Mouse (Mus musculus) limb, embryonic 15.5 days (tissue): ENCODE data around the gene Slc8a3. TPM values are rescaled to one million over a fixed set of nuclear protein-coding genes. Genes with fewer than 3 reads are reported as not detected.

ENCODE experiments used
- ATAC-seq: fragments of 200-750 bp; cut with Nextera tagmentation; 2 replicates; pipeline ENCODE4 v1.8.0; 2017; ENCODE audit warnings: low read depth, moderate TSS enrichment; ENCODE audit not compliant: insufficient number of reproducible peaks, low FRiP score, low TSS enrichment
- H3K27ac ChIP-seq: fragments of 300-500 bp; sonication (generic); 2 replicates; pipeline ENCODE4 v1.5.1; 2015; ENCODE audit warnings: moderate library complexity, mild to moderate bottlenecking, inconsistent platforms
- H3K27me3 ChIP-seq: fragments of 300-500 bp; sonication (generic); 2 replicates; pipeline ENCODE4 v1.6.1; 2015; ENCODE audit warnings: inconsistent platforms
- H3K36me3 ChIP-seq: fragments of 300-500 bp; sonication (generic); 2 replicates; pipeline ENCODE4 v1.6.1; 2015; ENCODE audit warnings: inconsistent platforms
- H3K4me1 ChIP-seq: fragments of 300-500 bp; sonication (generic); 2 replicates; pipeline ENCODE4 v1.6.1; 2015; ENCODE audit warnings: inconsistent platforms
- H3K4me2 ChIP-seq: fragments of 300-500 bp; sonication (generic); 2 replicates; pipeline ENCODE4 v1.6.1; 2015; ENCODE audit warnings: mild to moderate bottlenecking, inconsistent platforms
- H3K4me3 ChIP-seq: fragments of 300-500 bp; sonication (generic); 2 replicates; pipeline ENCODE4 v1.5.1; 2015; ENCODE audit warnings: mild to moderate bottlenecking, inconsistent platforms
- H3K9ac ChIP-seq: fragments of 300-500 bp; sonication (generic); 2 replicates; pipeline ENCODE4 v1.6.1; 2015; ENCODE audit warnings: inconsistent platforms
- H3K9me3 ChIP-seq: fragments of 300-500 bp; sonication (generic); 2 replicates; pipeline ENCODE4 v1.6.1; 2016; ENCODE audit warnings: inconsistent platforms
- WGBS: fragments of 180-500 bp; shearing (Covaris S2); methylation state at CpG from one replicate; pipeline ENCODE4 v1.1.7; 2015; 5-methylcytosine and 5-hydroxymethylcytosine counted together
- polyA plus RNA-seq: library from polyadenylated mRNA; unstranded; fragments of >200 nt; fragmentation: Nextera tagmentation; extraction: Ambion mirVana; gene quantifications from 2 replicates; pipeline ENCODE4 v1.2.1, GENCODE M21; 2015

The Slc8a3 gene
- polyA plus RNA-seq, 1 experiment from 2014 or later, result 3.5 TPM

DNA sequence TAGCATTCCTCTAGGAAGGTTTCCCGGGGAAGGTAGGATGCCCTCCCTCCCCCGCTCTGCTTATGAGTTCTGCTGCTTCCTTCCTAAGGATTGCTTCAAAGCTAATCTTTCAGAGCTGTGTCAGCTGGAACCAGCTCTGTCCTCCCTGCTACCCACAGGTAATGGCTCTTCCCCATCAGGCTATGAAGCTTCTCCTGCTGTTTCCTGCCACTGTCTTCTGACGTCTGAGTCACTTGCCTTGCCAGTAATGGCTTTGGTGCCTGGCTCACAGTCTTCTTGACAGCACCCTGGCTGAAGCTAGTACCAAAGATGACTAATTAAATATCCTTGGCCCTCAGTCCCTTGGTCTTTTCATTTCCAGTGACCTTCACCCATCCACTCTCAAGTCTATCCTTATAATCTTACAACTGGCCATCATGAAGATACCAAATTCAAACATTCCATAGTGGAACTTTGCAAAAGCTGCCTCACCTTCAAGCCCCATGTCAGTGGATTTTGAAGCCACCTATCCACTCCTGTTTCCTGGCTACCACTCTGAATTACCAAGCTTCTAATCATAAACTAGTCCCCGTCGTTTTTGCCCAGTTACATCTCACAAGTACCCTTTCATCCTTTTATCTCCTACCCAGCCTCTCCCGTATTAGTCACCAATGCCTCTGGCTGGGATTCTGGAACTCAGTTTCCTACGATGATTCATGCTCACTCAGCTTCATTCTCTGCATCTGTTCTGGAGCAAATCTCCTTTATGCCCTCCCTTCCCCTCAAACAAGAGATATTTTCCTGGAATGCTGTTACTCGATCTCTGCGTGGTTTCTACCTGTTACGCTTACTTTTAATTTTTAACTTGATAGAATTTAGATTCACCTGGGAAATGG, 97.3 kb downstream of the Slc8a3 start:
- WGBS, result 85% methylated on average over 10 of the region's 10 CpGs
- no peak for ATAC-seq
- H3K27ac ChIP-seq, result no peak overlapping the region

GRCm38 (mm10) chr12:81233746-81234380, 99.1 kb downstream of the Slc8a3 start:
- H3K36me3 ChIP-seq, result no peaks in the 10 kb centered on the region
- H3K4me2 ChIP-seq, result no peak overlapping the region
- H3K27me3 ChIP-seq, result no peaks in the 10 kb centered on the region
- no peaks in the 10 kb centered on the region for H3K4me1 ChIP-seq
- no peaks in the 10 kb centered on the region for H3K9me3 ChIP-seq
- ATAC-seq, result no peak
- H3K9ac ChIP-seq, result no peak overlapping the region
- H3K27ac ChIP-seq, result no peak overlapping the region
- no peak overlapping the region for H3K4me3 ChIP-seq
- 86% methylated on average over 1 of the region's 1 CpGs for WGBS

More for the DNA sequence above, 97.3 kb downstream of the Slc8a3 start:
- no peak overlapping the region for H3K4me2 ChIP-seq
- H3K9me3 ChIP-seq, result no peaks in the 10 kb centered on the region
- no peak overlapping the region for H3K9ac ChIP-seq
- H3K27me3 ChIP-seq, result no peaks in the 10 kb centered on the region
- H3K4me3 ChIP-seq, result no peak overlapping the region
- no peaks in the 10 kb centered on the region for H3K4me1 ChIP-seq
- no peaks in the 10 kb centered on the region for H3K36me3 ChIP-seq

DNA sequence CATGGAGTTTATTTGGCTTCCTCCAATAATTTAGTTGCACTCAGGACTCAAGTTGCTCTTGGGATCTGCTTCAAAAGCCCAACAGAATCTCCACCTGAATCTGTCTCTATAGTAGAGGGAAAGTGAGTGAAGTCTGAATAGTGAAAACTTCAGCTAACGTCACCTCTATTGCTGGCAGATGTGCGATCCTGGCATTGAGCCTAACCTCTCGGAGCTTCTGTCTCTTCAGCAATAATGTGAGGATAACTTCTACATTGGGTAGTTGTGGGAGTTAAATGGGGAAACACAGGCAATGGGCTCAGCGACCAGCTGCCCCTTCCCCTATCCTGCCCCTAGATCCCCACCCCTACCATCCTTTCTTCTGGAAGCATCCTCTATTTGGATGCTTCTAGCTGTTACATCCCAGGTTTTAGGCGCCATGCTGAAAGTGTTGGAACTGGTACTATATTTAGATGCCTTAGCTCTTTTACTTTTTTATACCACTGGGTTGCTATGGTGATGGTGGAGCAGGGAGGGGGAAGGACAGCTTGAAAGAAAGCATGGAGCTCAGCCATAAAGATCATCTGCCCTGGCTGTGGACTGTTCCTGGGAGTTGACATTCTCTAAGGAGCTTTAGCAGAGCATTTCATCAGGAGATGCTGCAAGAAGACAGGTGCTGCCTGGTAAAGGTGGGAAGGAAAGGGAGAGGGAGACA, 105.1 kb downstream of the Slc8a3 start:
- Histone ChIP-seq H3K27me3 (no peaks in the 10 kb centered on the region), H3K4me1 (no peaks in the 10 kb centered on the region; the same call in 1 of the 2 replicates), H3K4me3 (no peak overlapping the region), H3K9me3 (no peaks in the 10 kb centered on the region), H3K4me2 (no peak overlapping the region), H3K27ac (no peak overlapping the region), H3K9ac (no peak overlapping the region), H3K36me3 (no peaks in the 10 kb centered on the region)
- 59% methylated on average over 5 of the region's 5 CpGs for WGBS
- no peak for ATAC-seq

GRCm38 (mm10) chr12:81226590-81226989, 106.4 kb downstream of the Slc8a3 start:
- Histone ChIP-seq H3K4me3 (no peak overlapping the region), H3K9me3 (no peaks in the 10 kb centered on the region), H3K27me3 (no peaks in the 10 kb centered on the region), H3K9ac (no peak overlapping the region), H3K36me3 (no peaks in the 10 kb centered on the region), H3K4me2 (no peak overlapping the region), H3K4me1 (no peaks in the 10 kb centered on the region; the same call in 1 of the 2 replicates), H3K27ac (no peak overlapping the region)
- ATAC-seq, result no peak
- 53% methylated on average over 3 of the region's 3 CpGs for WGBS

GRCm38 (mm10) chr12:81225966-81226577, 106.9 kb downstream of the Slc8a3 start:
- ATAC-seq, result no peak
- Histone ChIP-seq H3K9me3 (no peaks in the 10 kb centered on the region), H3K27ac (no peak overlapping the region), H3K36me3 (no peaks in the 10 kb centered on the region), H3K9ac (no peak overlapping the region), H3K4me2 (no peak overlapping the region), H3K27me3 (no peaks in the 10 kb centered on the region), H3K4me3 (no peak overlapping the region), H3K4me1 (no peaks in the 10 kb centered on the region; the same call in 1 of the 2 replicates)
- 28% methylated on average over 6 of the region's 6 CpGs for WGBS

DNA sequence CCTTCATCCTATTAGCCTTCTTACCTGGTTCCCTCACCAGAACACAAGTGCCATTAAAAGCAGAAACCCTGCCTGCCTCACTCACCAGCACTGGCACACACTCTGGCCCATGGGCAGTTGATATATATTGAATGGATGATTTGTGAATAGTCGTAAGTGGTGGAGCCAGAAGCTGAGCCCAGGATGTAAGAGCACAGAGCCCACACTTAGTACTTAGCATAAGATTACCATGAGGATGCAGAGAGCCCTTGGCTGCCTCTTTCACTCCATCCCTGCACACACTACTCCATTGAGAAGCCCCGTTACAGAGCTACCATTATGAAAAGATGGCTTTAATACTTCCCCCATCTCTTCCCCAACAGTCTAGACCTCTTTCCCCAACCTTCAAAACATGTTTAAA, 108.1 kb downstream of the Slc8a3 start:
- Histone ChIP-seq H3K36me3 (no peaks in the 10 kb centered on the region), H3K4me3 (no peak overlapping the region), H3K4me1 (no peaks in the 10 kb centered on the region; the same call in 1 of the 2 replicates), H3K27me3 (no peaks in the 10 kb centered on the region), H3K9me3 (no peaks in the 10 kb centered on the region), H3K9ac (no peak overlapping the region), H3K4me2 (no peak overlapping the region), H3K27ac (peak overlapping the region; percentile 9; the same call in 1 of the 2 replicates)
- WGBS, result 65% methylated on average over 2 of the region's 2 CpGs
- ATAC-seq, result no peak

GRCm38 (mm10) chr12:81223276-81223675, 109.7 kb downstream of the Slc8a3 start:
- Histone ChIP-seq H3K36me3 (no peaks in the 10 kb centered on the region), H3K9me3 (no peaks in the 10 kb centered on the region), H3K9ac (no peak overlapping the region), H3K4me3 (no peak overlapping the region), H3K4me1 (no peaks in the 10 kb centered on the region; the same call in 1 of the 2 replicates), H3K27ac (no peak overlapping the region), H3K27me3 (no peaks in the 10 kb centered on the region), H3K4me2 (no peak overlapping the region)
- no peak for ATAC-seq
- WGBS, result 65% methylated on average over 2 of the region's 2 CpGs

GRCm38 (mm10) chr12:81219339-81219738, 113.6 kb downstream of the Slc8a3 start:
- Histone ChIP-seq H3K27ac (no peak overlapping the region), H3K36me3 (no peaks in the 10 kb centered on the region), H3K27me3 (no peaks in the 10 kb centered on the region), H3K9ac (no peak overlapping the region), H3K9me3 (no peaks in the 10 kb centered on the region), H3K4me2 (no peak overlapping the region), H3K4me3 (no peak overlapping the region), H3K4me1 (no peaks in the 10 kb centered on the region)
- no peak for ATAC-seq
- 58% methylated on average over 4 of the region's 4 CpGs for WGBS

GRCm38 (mm10) chr12:81208559-81208958, 124.4 kb downstream of the Slc8a3 start:
- ATAC-seq, result no peak
- WGBS, result 49% methylated on average over 2 of the region's 2 CpGs
- H3K9me3 ChIP-seq, result no peaks in the 10 kb centered on the region
- H3K9ac ChIP-seq, result no peak overlapping the region
- H3K4me1 ChIP-seq, result no peaks in the 10 kb centered on the region
- H3K4me2 ChIP-seq, result no peak overlapping the region
- no peak overlapping the region for H3K4me3 ChIP-seq
- no peak overlapping the region for H3K27ac ChIP-seq
- no peaks in the 10 kb centered on the region for H3K27me3 ChIP-seq
- H3K36me3 ChIP-seq, result no peaks in the 10 kb centered on the region

DNA sequence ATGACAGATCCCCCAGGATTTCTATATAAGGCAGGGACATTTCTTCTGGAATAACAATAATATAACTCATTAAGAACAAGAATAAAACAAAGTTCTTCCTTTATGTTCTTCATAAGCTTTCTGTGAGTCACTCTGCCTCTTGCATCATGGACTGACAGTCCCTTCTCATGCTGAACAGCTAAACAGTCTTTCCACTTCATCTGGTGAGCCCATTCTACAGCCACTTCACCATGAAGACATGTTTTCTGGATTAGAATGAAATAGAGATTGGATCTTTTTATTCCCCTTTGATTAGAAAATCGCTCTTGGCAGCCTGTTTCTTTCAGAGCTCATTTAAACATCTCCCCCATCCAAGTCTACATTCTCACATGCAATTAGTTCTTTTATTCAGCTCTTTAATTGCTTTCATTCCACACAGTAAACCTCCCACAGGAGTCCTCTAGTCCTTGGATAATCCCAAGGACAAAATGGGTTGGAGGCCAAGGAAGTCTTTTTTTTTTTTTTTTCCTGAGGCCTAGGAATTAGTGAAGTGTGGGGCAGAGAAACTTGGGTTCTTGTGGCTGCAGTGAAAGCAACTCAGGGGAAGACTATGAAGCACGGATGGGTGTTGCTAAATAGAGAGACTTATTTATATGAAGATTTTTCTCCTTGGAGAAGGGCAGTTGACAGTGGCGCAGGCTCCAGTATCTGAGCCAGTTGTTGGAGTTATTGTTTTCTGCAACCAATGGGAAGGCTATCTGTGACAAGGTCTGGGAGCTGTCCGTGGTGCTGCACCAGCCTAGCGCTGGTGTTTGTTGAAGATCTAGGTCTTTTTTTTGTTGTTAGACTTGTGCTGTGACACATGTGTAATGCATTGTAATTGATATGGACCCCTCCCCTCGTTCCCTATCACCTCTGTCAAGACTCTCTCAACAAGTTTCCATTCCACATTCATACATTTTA, 127.1 kb downstream of the Slc8a3 start:
- Histone ChIP-seq H3K27me3 (no peaks in the 10 kb centered on the region), H3K36me3 (no peaks in the 10 kb centered on the region), H3K9me3 (no peaks in the 10 kb centered on the region), H3K27ac (no peak overlapping the region), H3K4me1 (no peaks in the 10 kb centered on the region), H3K4me3 (no peak overlapping the region), H3K9ac (no peak overlapping the region), H3K4me2 (no peak overlapping the region)
- no peak for ATAC-seq
- WGBS, result 18% methylated on average over 6 of the region's 6 CpGs

DNA sequence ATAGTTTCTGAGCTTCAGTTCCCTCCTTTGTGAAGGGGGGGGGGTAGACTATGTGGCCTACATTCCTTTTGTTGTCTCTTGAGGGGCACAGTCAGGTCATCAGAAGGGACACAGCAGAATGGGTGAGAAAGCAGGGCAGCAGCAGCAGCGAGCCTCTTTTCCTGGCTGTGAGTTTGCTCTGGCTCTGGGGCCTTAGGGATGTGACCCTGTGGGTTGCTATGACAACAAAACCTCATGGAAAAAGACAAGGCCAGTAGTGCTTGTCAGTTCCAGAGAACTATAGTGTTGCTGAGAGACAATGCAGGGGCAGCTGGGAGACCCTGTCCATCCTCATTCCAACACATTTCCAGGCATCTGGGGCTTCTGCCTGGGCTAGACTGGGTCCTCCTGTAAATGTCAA, 129.8 kb downstream of the Slc8a3 start:
- Histone ChIP-seq H3K27me3 (no peaks in the 10 kb centered on the region), H3K4me2 (no peak overlapping the region), H3K36me3 (no peaks in the 10 kb centered on the region), H3K27ac (no peak overlapping the region), H3K4me1 (no peaks in the 10 kb centered on the region), H3K4me3 (no peak overlapping the region), H3K9ac (no peak overlapping the region), H3K9me3 (no peaks in the 10 kb centered on the region)
- WGBS, result 48% methylated on average over 1 of the region's 1 CpGs
- no peak for ATAC-seq
